Mouse (Mus musculus) heart, postnatal 0 days (tissue): ENCODE measurements around the gene Eps15l1.

Experiments
- CTCF ChIP-seq: IDR thresholded peaks from 2 replicates; pipeline ENCODE4 v1.5.1; 2016; ENCODE audit warnings: antibody characterized with exemption, control low read depth, low read depth
- EP300 ChIP-seq: IDR thresholded peaks from 2 replicates; pipeline ENCODE4 v1.6.1; 2016; ENCODE audit warnings: antibody characterized with exemption, low read depth

DNA sequence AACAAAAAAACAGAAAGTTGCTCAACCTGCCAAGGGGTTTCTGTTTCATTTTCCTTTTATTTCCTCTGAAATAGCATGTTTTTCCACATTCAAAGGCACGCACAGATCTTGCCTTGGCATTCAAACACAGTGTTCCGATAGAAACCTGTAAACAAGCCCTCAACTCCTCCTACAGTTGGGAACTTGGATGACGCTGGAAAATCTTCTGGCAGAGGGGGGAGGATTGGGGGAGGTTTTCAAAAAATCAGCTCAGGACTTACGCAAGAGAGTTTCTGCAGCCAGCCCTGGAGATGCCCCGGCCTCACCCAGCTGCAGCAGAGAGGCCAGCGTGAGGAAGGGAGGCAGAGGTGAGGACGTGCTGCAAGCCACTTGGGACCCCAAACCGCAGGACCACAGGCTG lies 117.6 kb downstream of the Eps15l1 start:
- TF ChIP-seq CTCF (0 out of 2 replicates have a peak, but pooled peaks have one; percentile 16), EP300 (peak; percentile 66; the same call in 1 of the 2 replicates)
